Mouse (Mus musculus): Measurements from ENCODE around the gene Fut9. TPM values are rescaled to one million over a fixed set of nuclear protein-coding genes. Genes with fewer than 3 reads are reported as not detected.

The Fut9 gene
- polyA plus RNA-seq, 1 experiment from 2014 or later = 42.1 TPM

DNA sequence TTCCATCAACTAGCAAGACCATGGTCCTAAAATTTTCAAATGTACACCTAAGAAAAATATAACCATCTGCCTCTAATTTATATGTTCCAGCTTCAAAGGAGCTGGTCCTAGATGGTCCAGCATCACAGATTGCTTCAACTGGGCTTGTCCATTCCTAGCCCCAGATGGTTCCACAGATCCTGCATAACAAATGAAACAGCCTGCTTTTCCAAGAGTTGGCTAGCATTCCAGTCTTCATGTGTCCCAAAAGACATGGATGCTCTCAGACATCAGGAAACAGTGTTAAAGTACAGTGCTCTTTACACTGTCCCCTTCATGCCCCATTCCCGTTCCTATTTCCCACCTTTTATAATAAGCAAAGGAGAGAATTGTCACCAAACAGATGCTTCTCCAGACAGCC is 135.8 kb downstream of the Fut9 start:
- H3K27ac ChIP-seq (ENCODE audit: low read depth, low read length) = no peak overlapping the region
- H3K36me3 ChIP-seq (ENCODE audit: control insufficient read depth, insufficient read depth, low read length) = no peaks in the 10 kb centered on the region
- no peak overlapping the region for H3K4me3 ChIP-seq (ENCODE audit: low read depth, low read length)
- WGBS = 97% methylated on average over 1 of the region's 1 CpGs
- H3K27me3 ChIP-seq (ENCODE audit: control insufficient read depth, insufficient read depth, low read length) = no peaks in the 10 kb centered on the region
- H3K9ac ChIP-seq (replicated peaks; ENCODE audit: low read depth, low read length) = no peak overlapping the region
- no peak overlapping the region for H3K4me2 ChIP-seq (ENCODE audit: low read depth, low read length)
- no peaks in the 10 kb centered on the region for H3K4me1 ChIP-seq (ENCODE audit: control insufficient read depth, insufficient read depth, low read length)
- ATAC-seq (ENCODE audit: low read depth) = no peak
- H3K9me3 ChIP-seq (ENCODE audit: control insufficient read depth, low read length) = no peaks in the 10 kb centered on the region

DNA sequence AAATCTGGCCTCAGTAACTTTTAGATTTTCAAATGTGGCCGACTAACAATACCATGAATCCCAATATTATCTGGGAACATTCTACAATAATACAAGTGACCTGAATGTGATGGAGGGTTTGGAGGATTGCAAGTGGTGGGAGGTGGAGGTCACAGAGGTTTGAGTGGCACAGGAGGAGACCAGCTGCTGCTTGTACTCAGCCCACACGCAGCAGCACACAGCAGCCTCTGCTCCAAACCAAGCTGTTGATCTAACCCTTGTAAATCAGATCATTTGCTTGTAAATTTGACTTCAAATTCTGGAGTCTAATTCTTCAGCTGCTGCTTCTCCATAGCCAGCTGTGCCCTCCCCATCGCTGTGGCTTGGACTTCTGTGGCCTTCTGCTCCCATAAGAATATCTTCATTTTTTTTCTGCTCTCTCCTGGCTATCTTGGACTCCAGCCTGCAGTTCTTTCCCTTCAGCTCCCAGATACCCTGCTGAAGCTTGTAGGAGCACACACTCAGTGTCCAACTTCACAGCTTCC is 138.8 kb downstream of the Fut9 start:
- Histone ChIP-seq H3K27me3 (ENCODE audit: control insufficient read depth, insufficient read depth, low read length) (no peaks in the 10 kb centered on the region), H3K9me3 (ENCODE audit: control insufficient read depth, low read length) (no peaks in the 10 kb centered on the region), H3K4me1 (ENCODE audit: control insufficient read depth, insufficient read depth, low read length) (no peaks in the 10 kb centered on the region), H3K36me3 (ENCODE audit: control insufficient read depth, insufficient read depth, low read length) (no peaks in the 10 kb centered on the region), H3K4me2 (ENCODE audit: low read depth, low read length) (no peak overlapping the region), H3K9ac (replicated peaks; ENCODE audit: low read depth, low read length) (no peak overlapping the region), H3K4me3 (ENCODE audit: low read depth, low read length) (no peak overlapping the region), H3K27ac (ENCODE audit: low read depth, low read length) (no peak overlapping the region)
- ATAC-seq (ENCODE audit: low read depth) = no peak
- 75% methylated on average over 3 of the region's 3 CpGs for WGBS

DNA sequence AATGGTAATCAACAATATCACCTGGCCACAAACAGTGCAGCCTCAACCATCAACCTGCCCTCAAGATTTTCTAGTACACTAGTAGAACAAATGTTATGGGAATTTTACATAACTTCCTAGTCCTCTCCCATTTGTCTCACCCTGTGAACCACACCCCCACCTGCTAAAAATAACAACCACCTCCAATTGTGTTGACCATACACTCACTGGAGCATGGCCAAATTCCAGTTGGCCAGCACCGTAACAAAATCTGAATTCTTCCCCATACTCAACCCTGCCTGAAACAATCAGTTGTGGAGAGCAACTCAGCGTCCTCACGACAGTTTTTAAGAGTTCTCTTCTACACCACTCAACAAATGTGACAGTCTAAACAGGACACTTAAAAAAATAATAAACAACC is 141.3 kb downstream of the Fut9 start:
- no peak overlapping the region for H3K9ac ChIP-seq (replicated peaks; ENCODE audit: low read depth, low read length)
- H3K4me2 ChIP-seq (ENCODE audit: low read depth, low read length) = no peak overlapping the region
- H3K4me1 ChIP-seq (ENCODE audit: control insufficient read depth, insufficient read depth, low read length) = no peaks in the 10 kb centered on the region
- no peak for ATAC-seq (ENCODE audit: low read depth)
- no peaks in the 10 kb centered on the region for H3K9me3 ChIP-seq (ENCODE audit: control insufficient read depth, low read length)
- 90% methylated on average over 3 of the region's 3 CpGs for WGBS
- no peak overlapping the region for H3K4me3 ChIP-seq (ENCODE audit: low read depth, low read length)
- H3K27me3 ChIP-seq (ENCODE audit: control insufficient read depth, insufficient read depth, low read length) = no peaks in the 10 kb centered on the region
- H3K27ac ChIP-seq (ENCODE audit: low read depth, low read length) = no peak overlapping the region
- H3K36me3 ChIP-seq (ENCODE audit: control insufficient read depth, insufficient read depth, low read length) = no peaks in the 10 kb centered on the region

DNA sequence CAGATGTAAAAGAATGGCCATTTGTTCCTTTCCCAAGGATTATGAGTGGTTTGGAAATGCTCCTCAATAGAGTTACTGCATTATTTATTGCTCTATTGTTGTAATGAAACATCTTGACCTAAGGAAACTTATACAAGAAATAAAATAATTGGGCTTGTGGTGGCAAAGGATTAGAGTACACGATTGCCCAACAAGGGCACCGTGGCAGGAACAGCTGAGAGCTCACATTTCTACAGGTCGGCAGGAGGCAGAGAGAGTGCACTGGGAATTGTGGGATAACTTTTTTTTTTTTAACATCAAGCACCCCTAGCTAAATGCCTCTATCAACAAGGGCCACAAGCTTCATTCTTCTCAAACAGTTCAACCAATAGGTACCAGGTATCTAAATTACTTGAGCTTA is 148.1 kb downstream of the Fut9 start:
- Histone ChIP-seq H3K27ac (ENCODE audit: low read depth, low read length) (no peak overlapping the region), H3K4me3 (ENCODE audit: low read depth, low read length) (no peak overlapping the region), H3K4me2 (ENCODE audit: low read depth, low read length) (no peak overlapping the region), H3K9me3 (ENCODE audit: control insufficient read depth, low read length) (no peaks in the 10 kb centered on the region), H3K27me3 (ENCODE audit: control insufficient read depth, insufficient read depth, low read length) (no peaks in the 10 kb centered on the region), H3K4me1 (ENCODE audit: control insufficient read depth, insufficient read depth, low read length) (no peaks in the 10 kb centered on the region), H3K9ac (replicated peaks; ENCODE audit: low read depth, low read length) (no peak overlapping the region), H3K36me3 (ENCODE audit: control insufficient read depth, insufficient read depth, low read length) (no peaks in the 10 kb centered on the region)
- WGBS = 85% methylated on average over 3 of the region's 3 CpGs
- no peak for ATAC-seq (ENCODE audit: low read depth)

DNA sequence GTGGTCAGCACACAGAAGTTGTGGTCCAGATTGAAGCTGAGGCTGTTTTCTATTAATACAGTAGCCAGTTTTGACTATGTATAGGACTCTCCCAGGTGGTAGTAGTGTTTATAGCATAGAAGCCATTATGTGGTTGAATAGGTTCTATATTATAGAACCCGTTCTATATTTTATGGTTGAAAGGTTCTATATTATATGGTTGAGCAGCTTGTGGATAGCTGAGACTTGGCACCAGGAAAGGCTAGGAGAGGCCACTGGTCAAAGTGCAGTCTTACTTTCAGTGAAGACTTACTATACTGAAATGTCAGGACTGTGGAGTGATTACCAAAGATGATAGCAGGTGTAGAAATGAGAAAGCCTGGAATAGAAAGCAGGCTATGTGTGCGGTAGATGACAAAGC is 151.9 kb downstream of the Fut9 start:
- 87% methylated on average over 2 of the region's 2 CpGs for WGBS
- Histone ChIP-seq H3K27ac (ENCODE audit: low read depth, low read length) (no peak overlapping the region), H3K4me1 (ENCODE audit: control insufficient read depth, insufficient read depth, low read length) (no peaks in the 10 kb centered on the region), H3K27me3 (ENCODE audit: control insufficient read depth, insufficient read depth, low read length) (no peaks in the 10 kb centered on the region), H3K9ac (replicated peaks; ENCODE audit: low read depth, low read length) (no peak overlapping the region), H3K4me3 (ENCODE audit: low read depth, low read length) (no peak overlapping the region), H3K9me3 (ENCODE audit: control insufficient read depth, low read length) (no peaks in the 10 kb centered on the region), H3K4me2 (ENCODE audit: low read depth, low read length) (no peak overlapping the region), H3K36me3 (ENCODE audit: control insufficient read depth, insufficient read depth, low read length) (no peaks in the 10 kb centered on the region)
- no peak for ATAC-seq (ENCODE audit: low read depth)

DNA sequence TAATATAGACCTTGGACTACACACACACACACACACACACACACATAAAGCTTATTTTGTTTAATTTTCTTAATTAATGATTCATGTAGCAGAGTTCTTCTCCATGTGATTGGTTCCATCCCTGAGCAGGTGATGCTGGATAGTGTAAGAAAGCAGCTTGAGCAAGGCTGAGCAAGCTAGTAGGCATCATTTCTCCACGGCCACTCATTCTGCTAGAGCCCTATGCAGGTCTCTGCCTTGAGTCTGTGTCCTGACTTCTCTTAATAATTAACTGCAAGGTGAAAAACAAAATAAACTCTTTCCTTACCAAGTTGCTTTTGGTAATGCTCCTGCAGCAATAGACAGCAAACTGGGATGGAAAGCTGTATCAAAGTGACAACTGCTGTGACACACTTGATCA is 152.5 kb downstream of the Fut9 start:
- Histone ChIP-seq H3K4me1 (ENCODE audit: control insufficient read depth, insufficient read depth, low read length) (no peaks in the 10 kb centered on the region), H3K9ac (replicated peaks; ENCODE audit: low read depth, low read length) (no peak overlapping the region), H3K4me3 (ENCODE audit: low read depth, low read length) (no peak overlapping the region), H3K36me3 (ENCODE audit: control insufficient read depth, insufficient read depth, low read length) (no peaks in the 10 kb centered on the region), H3K27me3 (ENCODE audit: control insufficient read depth, insufficient read depth, low read length) (no peaks in the 10 kb centered on the region), H3K4me2 (ENCODE audit: low read depth, low read length) (no peak overlapping the region), H3K9me3 (ENCODE audit: control insufficient read depth, low read length) (no peaks in the 10 kb centered on the region), H3K27ac (ENCODE audit: low read depth, low read length) (no peak overlapping the region)
- WGBS = 100% methylated on average over 1 of the region's 1 CpGs
- no peak for ATAC-seq (ENCODE audit: low read depth)

DNA sequence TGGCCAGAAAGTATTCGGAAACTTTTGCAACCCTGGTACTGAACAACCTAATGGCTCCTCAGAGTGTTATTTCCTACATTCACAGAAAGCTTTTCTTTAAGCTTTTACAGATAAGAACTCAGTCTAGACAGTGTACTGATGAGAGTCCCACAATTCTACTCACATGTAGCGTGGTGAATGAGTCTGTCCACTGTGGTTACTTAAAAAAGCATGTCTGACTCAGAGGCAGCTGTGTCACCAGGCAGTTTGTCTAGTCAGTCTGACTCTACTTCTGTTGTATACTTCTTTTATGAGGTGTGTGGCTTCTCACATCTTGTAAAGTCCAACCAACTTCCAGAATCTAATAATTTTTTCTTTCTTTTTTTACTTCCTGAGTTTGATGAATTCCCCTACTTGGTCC is 154.5 kb downstream of the Fut9 start:
- Histone ChIP-seq H3K4me2 (ENCODE audit: low read depth, low read length) (no peak overlapping the region), H3K9me3 (ENCODE audit: control insufficient read depth, low read length) (no peaks in the 10 kb centered on the region), H3K4me1 (ENCODE audit: control insufficient read depth, insufficient read depth, low read length) (no peaks in the 10 kb centered on the region), H3K9ac (replicated peaks; ENCODE audit: low read depth, low read length) (no peak overlapping the region), H3K27ac (ENCODE audit: low read depth, low read length) (no peak overlapping the region), H3K4me3 (ENCODE audit: low read depth, low read length) (no peak overlapping the region), H3K27me3 (ENCODE audit: control insufficient read depth, insufficient read depth, low read length) (no peaks in the 10 kb centered on the region), H3K36me3 (ENCODE audit: control insufficient read depth, insufficient read depth, low read length) (no peaks in the 10 kb centered on the region)
- no peak for ATAC-seq (ENCODE audit: low read depth)
- 87% methylated on average over 2 of the region's 2 CpGs for WGBS

DNA sequence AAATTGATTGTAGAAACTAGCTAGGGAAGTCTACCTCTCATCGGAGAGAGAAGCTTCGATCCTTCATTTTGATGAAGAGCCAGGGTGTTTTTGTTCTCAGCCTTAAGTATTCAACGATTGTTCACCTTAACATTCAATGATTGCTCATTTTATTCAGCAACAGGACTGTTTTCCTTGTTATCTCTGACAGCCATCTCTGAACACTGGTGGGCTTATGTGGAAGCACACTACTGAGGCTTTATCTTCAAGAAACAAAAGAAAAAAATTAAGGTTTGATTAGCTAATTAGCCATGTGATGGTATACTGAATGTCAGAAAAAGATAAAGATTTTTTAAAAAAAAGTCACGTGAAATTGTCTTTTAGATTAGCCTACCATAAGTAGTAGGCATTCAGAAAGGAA is 158.1 kb downstream of the Fut9 start:
- Histone ChIP-seq H3K4me1 (ENCODE audit: control insufficient read depth, insufficient read depth, low read length) (no peaks in the 10 kb centered on the region), H3K27ac (ENCODE audit: low read depth, low read length) (no peak overlapping the region), H3K36me3 (ENCODE audit: control insufficient read depth, insufficient read depth, low read length) (no peaks in the 10 kb centered on the region), H3K4me2 (ENCODE audit: low read depth, low read length) (no peak overlapping the region), H3K9ac (replicated peaks; ENCODE audit: low read depth, low read length) (no peak overlapping the region), H3K27me3 (ENCODE audit: control insufficient read depth, insufficient read depth, low read length) (no peaks in the 10 kb centered on the region), H3K4me3 (ENCODE audit: low read depth, low read length) (no peak overlapping the region), H3K9me3 (ENCODE audit: control insufficient read depth, low read length) (no peaks in the 10 kb centered on the region)
- 86% methylated on average over 4 of the region's 4 CpGs for WGBS
- ATAC-seq (ENCODE audit: low read depth) = no peak

DNA sequence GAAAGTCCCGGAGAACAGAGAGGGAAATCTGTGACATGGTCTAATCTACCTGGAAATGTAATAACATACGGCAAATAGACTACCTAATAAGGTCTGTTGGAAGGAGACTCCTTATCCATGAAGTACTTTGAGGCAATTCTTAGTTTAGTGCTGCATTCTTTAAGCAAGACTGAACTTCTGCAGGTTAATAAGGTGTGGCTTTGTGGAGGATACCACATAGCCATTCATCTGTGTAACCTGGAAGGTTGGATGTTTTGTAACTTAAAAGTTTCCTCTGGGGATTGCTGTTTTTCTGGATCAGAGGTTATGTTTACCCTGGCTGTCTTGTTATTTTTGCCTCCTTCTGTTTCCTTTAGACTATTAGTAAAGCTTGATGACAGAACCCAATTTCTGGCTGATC is 166.8 kb downstream of the Fut9 start:
- ATAC-seq (ENCODE audit: low read depth) = no peak
- no peaks in the 10 kb centered on the region for H3K27me3 ChIP-seq (ENCODE audit: control insufficient read depth, insufficient read depth, low read length)

DNA sequence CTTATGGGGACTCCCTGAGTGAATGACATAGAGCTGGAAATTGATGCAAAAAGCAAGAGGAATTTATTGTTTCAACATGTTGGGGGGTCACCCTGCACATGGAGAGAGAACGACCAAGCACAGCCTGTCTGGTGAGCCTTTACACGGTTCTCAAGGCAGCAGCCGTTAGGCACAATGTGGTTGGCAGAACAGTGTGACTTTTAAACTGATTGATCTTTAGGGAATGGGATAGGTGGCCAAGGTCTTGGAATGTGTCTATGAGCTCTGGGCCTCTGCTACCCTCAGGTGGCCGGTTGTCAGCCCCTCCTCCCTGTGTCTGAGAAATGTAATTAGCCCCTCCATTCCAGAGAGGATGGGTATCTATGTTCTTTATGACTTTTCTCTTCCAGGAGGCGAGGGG is 171.9 kb downstream of the Fut9 start:
- no peaks in the 10 kb centered on the region for H3K9me3 ChIP-seq (ENCODE audit: control insufficient read depth, low read length)
- H3K4me1 ChIP-seq (ENCODE audit: control insufficient read depth, insufficient read depth, low read length) = no peaks in the 10 kb centered on the region
- peak; percentile 30; the same call in 1 of the 2 replicates for ATAC-seq (ENCODE audit: low read depth)
- H3K36me3 ChIP-seq (ENCODE audit: control insufficient read depth, insufficient read depth, low read length) = no peaks in the 10 kb centered on the region
- 34% methylated on average over 5 of the region's 5 CpGs for WGBS
- H3K4me3 ChIP-seq (ENCODE audit: low read depth, low read length) = no peak overlapping the region
- H3K27me3 ChIP-seq (ENCODE audit: control insufficient read depth, insufficient read depth, low read length) = no peaks in the 10 kb centered on the region
- no peak overlapping the region for H3K9ac ChIP-seq (replicated peaks; ENCODE audit: low read depth, low read length)
- H3K4me2 ChIP-seq (ENCODE audit: low read depth, low read length) = no peak overlapping the region
- H3K27ac ChIP-seq (ENCODE audit: low read depth, low read length) = no peak overlapping the region

More for the DNA sequence above, 166.8 kb downstream of the Fut9 start:
- H3K9ac ChIP-seq (replicated peaks; ENCODE audit: low read depth, low read length) = no peak overlapping the region
- no peaks in the 10 kb centered on the region for H3K36me3 ChIP-seq (ENCODE audit: control insufficient read depth, insufficient read depth, low read length)
- WGBS = 85% methylated on average over 2 of the region's 2 CpGs
- no peaks in the 10 kb centered on the region for H3K4me1 ChIP-seq (ENCODE audit: control insufficient read depth, insufficient read depth, low read length)
- H3K9me3 ChIP-seq (ENCODE audit: control insufficient read depth, low read length) = no peaks in the 10 kb centered on the region
- no peak overlapping the region for H3K4me2 ChIP-seq (ENCODE audit: low read depth, low read length)
- H3K27ac ChIP-seq (ENCODE audit: low read depth, low read length) = no peak overlapping the region
- H3K4me3 ChIP-seq (ENCODE audit: low read depth, low read length) = no peak overlapping the region

Data from neural tube, embryonic 14.5 days (tissue).